Mouse (Mus musculus) midbrain, postnatal 0 days (tissue): ENCODE results near the gene Arid1b. TPM values are rescaled to one million over a fixed set of nuclear protein-coding genes. Genes with fewer than 3 reads are reported as not detected.

Experiments
- ATAC-seq: fragments of 200-750 bp; cut with Nextera tagmentation; 2 replicates; pipeline ENCODE4 v1.8.0; 2017; ENCODE audit warnings: moderate number of reproducible peaks, mild to moderate bottlenecking, moderate TSS enrichment, moderate library complexity; ENCODE audit not compliant: low FRiP score
- DNase-seq: peaks from one replicate; pipeline ENCODE4 v3.0.0-alpha.2; 2015; ENCODE audit warnings: low spot score
- H3K27ac ChIP-seq: fragments of 300-500 bp; sonication (generic); 2 replicates; pipeline ENCODE4 v1.5.1; 2014; ENCODE audit warnings: low read depth, mild to moderate bottlenecking, low read length, mixed read lengths
- H3K27me3 ChIP-seq: fragments of 300-500 bp; sonication (generic); 2 replicates; pipeline ENCODE4 v1.6.1; 2014; ENCODE audit warnings: low read length, control low read depth, mixed read lengths; ENCODE audit not compliant: insufficient read depth
- H3K36me3 ChIP-seq: fragments of 300-500 bp; sonication (generic); 2 replicates; pipeline ENCODE4 v1.6.1; 2014; ENCODE audit warnings: low read length, control low read depth, mixed read lengths; ENCODE audit not compliant: insufficient read depth
- H3K4me1 ChIP-seq: fragments of 300-500 bp; sonication (generic); 2 replicates; pipeline ENCODE4 v1.6.1; 2014; ENCODE audit warnings: mild to moderate bottlenecking, control low read depth, antibody characterized with exemption, low read length, mixed read lengths; ENCODE audit not compliant: insufficient read depth
- H3K4me2 ChIP-seq: fragments of 300-500 bp; sonication (generic); 2 replicates; pipeline ENCODE4 v1.6.1; 2014; ENCODE audit warnings: low read depth, mild to moderate bottlenecking, low read length, mixed read lengths; ENCODE audit not compliant: poor library complexity, severe bottlenecking
- H3K4me3 ChIP-seq: fragments of 300-500 bp; sonication (generic); 2 replicates; pipeline ENCODE4 v1.5.1; 2014; ENCODE audit warnings: low read depth, mild to moderate bottlenecking, low read length, moderate library complexity
- H3K9ac ChIP-seq: fragments of 300-500 bp; sonication (generic); replicated peaks from 2 replicates; pipeline ENCODE4 v1.6.1; 2014; ENCODE audit warnings: mild to moderate bottlenecking, low read length, moderate library complexity, mixed read lengths; ENCODE audit not compliant: poor library complexity, severe bottlenecking
- H3K9me3 ChIP-seq: fragments of 300-500 bp; sonication (generic); 2 replicates; pipeline ENCODE4 v1.6.1; 2016; ENCODE audit warnings: low read length, control low read depth
- CTCF ChIP-seq: IDR thresholded peaks from 2 replicates; pipeline ENCODE4 v1.5.1; 2016; ENCODE audit warnings: antibody characterized with exemption, mild to moderate bottlenecking
- WGBS: fragments of 180-500 bp; shearing (Covaris S2); extraction: QIAGEN DNeasy Blood & Tissue Kit; methylation state at CpG from one replicate; pipeline ENCODE4 v1.1.7; 2014; 5-methylcytosine and 5-hydroxymethylcytosine counted together
- polyA plus RNA-seq: library from polyadenylated mRNA; unstranded; fragments of >200 nt; fragmentation: Nextera tagmentation; extraction: Ambion mirVana; gene quantifications from 2 replicates; pipeline ENCODE4 v1.2.1, GENCODE M21; 2015
- total RNA-seq: library from RNA; depleted of rRNA; stranded (reverse); fragments of >200 nt; gene quantifications from 2 replicates; pipeline ENCODE4 v1.2.3, GENCODE M21; 2014

Gene Arid1b
- total and polyA plus RNA-seq, 2 experiments from 2014 or later, result 11.9 to 73.3 TPM

DNA sequence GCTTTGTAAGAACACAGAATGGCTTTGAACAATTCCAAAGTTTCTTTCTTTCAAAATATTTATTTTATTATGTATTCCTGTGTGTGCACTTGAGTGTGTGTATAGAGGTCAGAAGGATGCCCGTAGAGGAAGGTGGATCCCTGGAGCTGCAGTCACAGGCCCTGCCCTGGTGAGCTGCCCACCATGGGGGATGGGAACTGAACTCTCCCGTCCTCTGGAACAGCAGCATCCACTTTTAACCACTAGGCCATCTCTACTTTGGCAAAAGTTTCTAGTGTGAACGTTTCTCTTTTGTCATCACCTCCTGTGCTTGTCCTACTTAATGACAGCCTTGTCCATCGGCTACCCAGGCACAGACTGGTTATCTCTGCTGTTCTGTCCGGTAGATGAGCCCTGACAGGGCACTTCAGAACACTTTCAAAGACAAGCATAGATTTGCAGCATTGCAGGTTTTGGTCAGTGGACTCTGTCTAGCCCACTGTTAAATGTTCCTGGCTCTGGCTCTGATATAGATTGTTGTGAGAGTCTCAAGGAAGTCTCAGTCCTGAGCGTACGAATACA, 56.9 kb downstream of the Arid1b start:
- DNase-seq (no peak), ATAC-seq (no peak)
- H3K4me1 ChIP-seq, result no peaks in the 10 kb centered on the region
- H3K9me3 ChIP-seq, result no peaks in the 10 kb centered on the region
- H3K27ac ChIP-seq, result no peak overlapping the region
- H3K27me3 ChIP-seq, result no peaks in the 10 kb centered on the region
- no peak overlapping the region for H3K9ac ChIP-seq
- TF ChIP-seq CTCF, result no peak
- WGBS, result 69% methylated on average over 7 of the region's 7 CpGs
- no peak overlapping the region for H3K4me3 ChIP-seq
- no peak overlapping the region for H3K4me2 ChIP-seq
- no peaks in the 10 kb centered on the region for H3K36me3 ChIP-seq

DNA sequence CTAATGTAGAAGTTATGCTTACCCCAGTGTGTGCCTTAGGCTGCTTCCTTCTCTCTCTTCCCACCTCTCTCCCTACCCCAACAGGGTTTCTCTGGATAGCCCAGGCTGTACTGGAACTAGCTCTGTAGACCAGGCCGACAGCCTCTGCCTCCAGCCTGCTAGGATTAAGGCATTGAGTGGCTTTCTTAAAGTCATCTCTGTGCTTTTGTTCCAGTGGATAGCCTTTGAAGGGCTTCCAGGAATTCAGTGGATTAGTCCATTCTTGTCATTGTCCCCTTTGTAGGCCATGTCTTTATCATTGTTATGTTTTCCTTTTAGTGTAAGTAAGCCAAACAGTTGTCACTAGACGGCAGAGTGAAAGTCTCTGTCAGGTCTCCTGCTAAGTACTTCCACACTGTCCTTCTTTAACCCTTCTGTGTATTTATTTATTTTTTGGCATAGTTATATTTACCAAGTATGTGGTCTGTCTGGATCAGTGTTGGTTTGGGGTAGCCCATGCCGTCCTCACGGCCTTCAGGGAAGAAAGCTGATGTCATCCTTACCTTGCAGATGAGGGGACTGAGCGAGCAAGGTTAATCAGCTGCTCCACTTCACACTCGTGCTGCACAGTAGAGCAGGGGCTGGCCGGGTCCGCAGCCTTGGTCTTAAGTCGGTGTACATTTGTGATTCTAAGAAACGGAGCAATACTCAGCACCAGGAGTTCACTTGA, 58.1 kb downstream of the Arid1b start:
- no peaks in the 10 kb centered on the region for H3K9me3 ChIP-seq
- H3K4me3 ChIP-seq, result no peak overlapping the region
- no peak for ATAC-seq
- WGBS, result 39% methylated on average over 10 of the region's 10 CpGs
- no peak for DNase-seq
- no peaks in the 10 kb centered on the region for H3K27me3 ChIP-seq
- H3K4me2 ChIP-seq, result no peak overlapping the region
- H3K27ac ChIP-seq, result no peak overlapping the region
- H3K9ac ChIP-seq, result no peak overlapping the region
- no peak for TF ChIP-seq CTCF
- H3K36me3 ChIP-seq, result no peaks in the 10 kb centered on the region
- 0 out of 2 replicates have a peak, but pooled peaks cover under 1% of the 10 kb centered on the region for H3K4me1 ChIP-seq

DNA sequence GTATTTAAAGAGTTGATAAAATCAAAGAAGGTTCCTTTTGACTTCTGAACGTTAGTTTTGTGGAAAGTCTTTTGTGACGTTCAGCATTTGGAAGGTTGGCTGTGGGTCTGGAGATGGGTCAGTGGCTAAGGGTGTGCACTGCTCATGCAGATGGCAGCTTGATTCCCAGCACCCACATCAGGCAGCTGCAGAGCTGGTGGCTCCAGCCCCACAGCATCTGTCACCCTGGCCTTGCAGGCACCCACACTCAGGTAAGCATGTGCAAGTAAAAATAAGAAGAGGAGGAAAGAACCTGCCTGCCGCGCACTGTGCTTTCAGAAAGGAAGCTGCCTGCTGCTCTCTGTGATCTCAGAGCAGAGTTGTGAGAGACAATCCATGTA, 58.7 kb downstream of the Arid1b start:
- DNase-seq (no peak), ATAC-seq (no peak)
- Histone ChIP-seq H3K9me3 (no peaks in the 10 kb centered on the region), H3K4me1 (peaks cover 4% of the 10 kb centered on the region; the same call in 1 of the 2 replicates), H3K4me3 (no peak overlapping the region), H3K4me2 (no peak overlapping the region), H3K27me3 (no peaks in the 10 kb centered on the region), H3K27ac (no peak overlapping the region), H3K9ac (no peak overlapping the region), H3K36me3 (no peaks in the 10 kb centered on the region)
- 67% methylated on average over 4 of the region's 4 CpGs for WGBS
- TF ChIP-seq CTCF, result no peak

DNA sequence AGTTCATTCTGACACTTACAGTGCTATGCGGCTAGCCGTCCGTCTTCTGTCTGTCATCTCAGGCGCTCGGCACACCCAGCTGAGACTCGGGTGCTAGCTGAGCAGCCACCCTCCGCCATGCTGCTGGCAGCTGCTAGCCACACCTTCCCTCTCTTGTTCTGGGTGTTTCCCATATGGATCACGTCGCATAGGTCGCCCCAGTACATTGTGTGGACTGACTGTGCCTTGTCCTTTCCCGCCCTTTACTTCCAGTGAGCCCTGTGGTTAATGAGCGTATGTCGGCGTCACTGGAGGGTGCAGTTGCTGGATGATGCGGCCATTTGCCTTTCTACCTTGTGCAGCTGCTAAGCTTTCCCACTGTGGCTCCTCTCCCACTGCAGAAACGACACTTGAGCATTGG, 59.1 kb downstream of the Arid1b start:
- H3K4me2 ChIP-seq, result no peak overlapping the region
- TF ChIP-seq CTCF, result no peak
- ATAC-seq (no peak), DNase-seq (no peak)
- H3K4me1 ChIP-seq, result peaks cover 8% of the 10 kb centered on the region
- H3K9ac ChIP-seq, result no peak overlapping the region
- H3K27me3 ChIP-seq, result no peaks in the 10 kb centered on the region
- no peaks in the 10 kb centered on the region for H3K36me3 ChIP-seq
- H3K9me3 ChIP-seq, result no peaks in the 10 kb centered on the region
- no peak overlapping the region for H3K27ac ChIP-seq
- H3K4me3 ChIP-seq, result no peak overlapping the region
- 75% methylated on average over 16 of the region's 16 CpGs for WGBS

DNA sequence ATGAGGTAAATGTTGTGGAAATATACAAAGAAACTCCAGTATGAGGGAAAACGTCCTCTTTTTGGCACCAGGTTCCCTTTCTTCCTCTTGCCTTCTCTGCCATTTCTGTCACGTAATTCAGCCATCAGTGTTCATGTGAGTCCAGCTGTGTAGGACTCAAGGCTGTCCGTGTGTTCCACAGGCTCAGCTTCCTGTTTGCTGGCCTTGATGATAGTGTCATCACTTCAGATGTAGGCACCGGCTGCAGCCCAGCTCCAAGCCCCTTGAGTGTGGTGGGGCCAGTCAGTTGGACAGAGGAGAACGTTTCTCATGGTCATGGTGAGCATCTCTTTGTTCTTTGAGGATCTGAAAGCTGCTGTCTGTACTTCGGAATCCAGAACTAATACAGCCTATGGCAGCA, 61.3 kb downstream of the Arid1b start:
- Histone ChIP-seq H3K4me1 (peaks cover 23% of the 10 kb centered on the region), H3K27me3 (no peaks in the 10 kb centered on the region), H3K9me3 (no peaks in the 10 kb centered on the region), H3K4me3 (no peak overlapping the region), H3K27ac (no peak overlapping the region), H3K9ac (no peak overlapping the region), H3K36me3 (no peaks in the 10 kb centered on the region), H3K4me2 (no peak overlapping the region)
- TF ChIP-seq CTCF, result no peak
- DNase-seq, result no peak
- 81% methylated on average over 6 of the region's 6 CpGs for WGBS
- ATAC-seq, result no peak

DNA sequence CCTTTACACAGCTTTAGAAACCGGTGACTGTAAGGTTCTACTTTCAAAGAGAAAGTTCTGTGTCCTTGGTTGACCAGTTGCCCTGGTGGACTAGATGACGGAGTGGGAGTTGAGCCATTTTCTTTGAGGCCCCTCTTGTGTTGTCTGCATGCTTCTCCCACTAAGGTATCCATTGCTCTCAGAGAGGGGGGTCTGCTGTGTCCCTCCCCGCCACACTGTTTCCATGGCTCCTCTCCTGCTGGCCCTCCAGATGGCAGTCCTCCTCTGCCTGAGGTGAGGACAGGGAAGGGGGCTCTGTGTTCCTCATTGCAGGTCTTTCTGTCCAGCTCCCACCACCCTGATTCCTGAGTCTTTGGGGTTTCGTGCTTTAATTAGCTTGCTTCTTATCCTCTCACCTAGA, 62.5 kb downstream of the Arid1b start:
- no peak overlapping the region for H3K4me3 ChIP-seq
- no peak for ATAC-seq
- H3K9ac ChIP-seq, result no peak overlapping the region
- peaks cover 23% of the 10 kb centered on the region for H3K4me1 ChIP-seq
- H3K27ac ChIP-seq, result no peak overlapping the region
- no peaks in the 10 kb centered on the region for H3K9me3 ChIP-seq
- peak; percentile 24 for TF ChIP-seq CTCF
- H3K27me3 ChIP-seq, result no peaks in the 10 kb centered on the region
- no peak for DNase-seq
- 76% methylated on average over 4 of the region's 4 CpGs for WGBS
- H3K36me3 ChIP-seq, result no peaks in the 10 kb centered on the region
- no peak overlapping the region for H3K4me2 ChIP-seq
